Mouse (Mus musculus): ENCODE data around the gene Idnk. TPM values are rescaled to one million over a fixed set of nuclear protein-coding genes. Genes with fewer than 3 reads are reported as not detected.

Idnk gene
- total and polyA plus RNA-seq, 3 experiments: 25.5 to 45.0 (median 32.0) TPM

- TF ChIP-seq E2F4 (IDR thresholded peaks at IDR 0.05; ENCODE audit: insufficient replicate concordance, low read depth, low read length) (no peak), TBP (conservative IDR thresholded peaks at IDR 0.05; ENCODE audit: low read depth, low read length) (peak; percentile 72), POLR2AphosphoS2 (IDR thresholded peaks at IDR 0.05; ENCODE audit: low read depth, low read length) (no peak), RAD21 (IDR thresholded peaks at IDR 0.05; ENCODE audit: low read depth, low read length) (no peak), SIN3A (IDR thresholded peaks at IDR 0.05; ENCODE audit: low read length) (no peak)
Observed at GRCm38 (mm10) chr13:58128396-58128767, 29.1 kb upstream of the Idnk start, which contains the start of gene Hnrnpa0 (continued).

- TF ChIP-seq SIN3A (IDR thresholded peaks at IDR 0.05; ENCODE audit: low read length) (peak; percentile 74; the same call in 1 of the 2 replicates), NELFE (IDR thresholded peaks at IDR 0.05; ENCODE audit: low read depth, low read length) (peak; percentile 72; the same call in 1 of the 2 replicates), JUND (conservative IDR thresholded peaks at IDR 0.05; ENCODE audit: low read depth, low read length) (no peak), MYC (IDR thresholded peaks at IDR 0.05; ENCODE audit: low read depth, low read length) (0 out of 2 replicates have a peak, but pooled peaks have one; percentile 42), MAFK (IDR thresholded peaks at IDR 0.05; ENCODE audit: insufficient replicate concordance, low read length) (no peak), TCF12 (IDR thresholded peaks at IDR 0.05; ENCODE audit: low read depth, low read length) (peak; percentile 33), ZKSCAN1 (IDR thresholded peaks at IDR 0.05; ENCODE audit: borderline replicate concordance, low read depth, low read length) (no peak), RAD21 (IDR thresholded peaks at IDR 0.05; ENCODE audit: low read depth, low read length) (no peak), POLR2A (IDR thresholded peaks at IDR 0.05; ENCODE audit: low read depth, low read length) (peak; percentile 74), PAX5 (IDR thresholded peaks at IDR 0.05; ENCODE audit: low read length) (no peak), ZMIZ1 (IDR thresholded peaks at IDR 0.05; ENCODE audit: low read depth, low read length) (peak; percentile 84), ZC3H11A (IDR thresholded peaks at IDR 0.05; ENCODE audit: low read depth, low read length) (no peak), CHD2 (IDR thresholded peaks at IDR 0.05; ENCODE audit: low read length) (peak; percentile 83), MEF2A (IDR thresholded peaks at IDR 0.05; ENCODE audit: borderline replicate concordance, low read depth, low read length) (0 out of 2 replicates have a peak, but pooled peaks have one; percentile 36), MAZ (IDR thresholded peaks at IDR 0.05; ENCODE audit: low read depth, low read length) (no peak; the same call in 1 of the 2 replicates), MAX (IDR thresholded peaks at IDR 0.05; ENCODE audit: low read length) (peak; percentile 4; the same call in 1 of the 2 replicates), BHLHE40 (IDR thresholded peaks at IDR 0.05; ENCODE audit: low read depth, low read length) (peak; percentile 89), USF2 (conservative IDR thresholded peaks at IDR 0.05; ENCODE audit: low read depth, low read length) (no peak), RCOR1 (conservative IDR thresholded peaks at IDR 0.05; ENCODE audit: low read depth, low read length) (no peak), ELF1 (IDR thresholded peaks at IDR 0.05; ENCODE audit: low read depth, low read length) (peak; percentile 79), UBTF (IDR thresholded peaks at IDR 0.05; ENCODE audit: low read depth, low read length) (no peak; the same call in 1 of the 2 replicates), TBP (conservative IDR thresholded peaks at IDR 0.05; ENCODE audit: low read depth, low read length) (0 out of 2 replicates have a peak, but pooled peaks have one; percentile 0), MXI1 (IDR thresholded peaks at IDR 0.05; ENCODE audit: low read depth, low read length) (peak; percentile 55), HCFC1 (IDR thresholded peaks at IDR 0.05; ENCODE audit: low read depth, low read length) (peak; percentile 79), GABPA (IDR thresholded peaks at IDR 0.05; ENCODE audit: insufficient replicate concordance, low read depth, low read length) (no peak), EP300 (IDR thresholded peaks at IDR 0.05; ENCODE audit: low read length) (no peak), NRF1 (IDR thresholded peaks at IDR 0.05; ENCODE audit: low read depth, low read length) (peak; percentile 40; the same call in 1 of the 2 replicates), JUN (IDR thresholded peaks at IDR 0.05; ENCODE audit: insufficient read depth, low read depth, low read length) (no peak), KAT2A (IDR thresholded peaks at IDR 0.05; ENCODE audit: insufficient replicate concordance, low read length) (peak; percentile 69; the same call in 1 of the 2 replicates), E2F4 (IDR thresholded peaks at IDR 0.05; ENCODE audit: insufficient replicate concordance, low read depth, low read length) (peak; percentile 90; the same call in 1 of the 2 replicates), CTCF (conservative IDR thresholded peaks at IDR 0.05 in 1 of 2, IDR thresholded peaks at IDR 0.05 in 1 of 2; ENCODE audit: low read depth in 2 of 2, low read length in 2 of 2) (no peak)
- Histone ChIP-seq H3K4me2 (ENCODE audit: insufficient read depth, low read depth, poor library complexity, severe bottlenecking) (peak overlapping the region; percentile 39; the same call in 1 of the 2 replicates), H3K27me3 (replicated peaks) (no peaks in the 10 kb centered on the region), H3K27ac (ENCODE audit: insufficient read depth, low read depth) (peak overlapping the region; percentile 85), H3K9ac (ENCODE audit: insufficient read depth, low read depth) (peak overlapping the region; percentile 95), H3K4me3 (replicated peaks in 1 of 3; ENCODE audit: low read depth in 2 of 3, low read length in 2 of 3, poor library complexity in 1 of 3) (peak overlapping the region; percentile 62 to 91 (median 71)), H3K9me3 (replicated peaks; ENCODE audit: low read length) (no peaks in the 10 kb centered on the region), H3K36me3 (replicated peaks in 1 of 2; ENCODE audit: control insufficient read depth in 1 of 2, insufficient read depth in 1 of 2, low read length in 1 of 2) (peaks cover 0 to 9% of the 10 kb centered on the region in 2 experiments), H3K4me1 (ENCODE audit: control insufficient read depth in 1 of 2, insufficient read depth in 2 of 2) (peaks cover 0 to 25% of the 10 kb centered on the region in 2 experiments; a peak in 3 of 4 replicates), H3K79me2 (replicated peaks; ENCODE audit: control insufficient read depth, extremely low read depth, insufficient read depth, poor library complexity, severe bottlenecking) (peaks cover 22% of the 10 kb centered on the region)
- in situ Hi-C loops (cut with MboI; ENCODE audit: low pct_ligation_motif_present, low pct_unique_long_range_greater_than_20kb, low sequenced_read_pairs): no loop called here
- dilution Hi-C loops (cut with MboI; ENCODE audit: extremely low pct_ligation_motif_present, extremely low pct_unique_long_range_greater_than_20kb, low sequenced_read_pairs): no loop called here
- DNase-seq (ENCODE audit: extremely low read depth): peak; percentile 89
Observed at GRCm38 (mm10) chr13:58128768-58129671, 28.4 kb upstream of the Idnk start.

Measured in CH12.LX (cell line).